Mouse (Mus musculus): Measurements from ENCODE around the gene Gm6169. TPM values are rescaled to one million over a fixed set of nuclear protein-coding genes. Genes with fewer than 3 reads are reported as not detected.
"Not testable (repeated sequence)": the region's sequence is repeated elsewhere in the genome, so short reads cannot be mapped to it uniquely, and the experiment has no call there.

Gene Gm6169
- polyA plus RNA-seq, 1 experiment from 2014 or later, result 1.9 TPM

GRCm38 (mm10) chr13:97068151-97068550 is 30.9 kb downstream of the Gm6169 start:
- no peak overlapping the region for H3K27ac ChIP-seq
- 0 out of 2 replicates have a peak, but pooled peaks cover 5% of the 10 kb centered on the region for H3K4me1 ChIP-seq (replicated peaks)
- no peaks in the 10 kb centered on the region for H3K36me3 ChIP-seq
- no peak overlapping the region for H3K9ac ChIP-seq
- ATAC-seq (replicated peaks; ENCODE audit: insufficient number of reproducible peaks, insufficient read depth, low FRiP score, low read depth), result no peak
- H3K27me3 ChIP-seq, result peaks cover 16% of the 10 kb centered on the region
- WGBS, result 61% methylated on average over 8 of the region's 8 CpGs
- no peak overlapping the region for H3K4me3 ChIP-seq
- no peaks in the 10 kb centered on the region for H3K9me3 ChIP-seq (replicated peaks)
- H3K4me2 ChIP-seq, result no peak overlapping the region

GRCm38 (mm10) chr13:97067691-97068090 is 31.3 kb downstream of the Gm6169 start:
- Histone ChIP-seq H3K9me3 (replicated peaks) (no peaks in the 10 kb centered on the region), H3K27ac (no peak overlapping the region), H3K4me2 (no peak overlapping the region), H3K9ac (no peak overlapping the region), H3K4me1 (replicated peaks) (0 out of 2 replicates have a peak, but pooled peaks cover 5% of the 10 kb centered on the region), H3K27me3 (peaks cover 16% of the 10 kb centered on the region), H3K36me3 (no peaks in the 10 kb centered on the region), H3K4me3 (no peak overlapping the region)
- WGBS, result 28% methylated on average over 6 of the region's 6 CpGs
- no peak for ATAC-seq (replicated peaks; ENCODE audit: insufficient number of reproducible peaks, insufficient read depth, low FRiP score, low read depth)

GRCm38 (mm10) chr13:97066649-97067550 is 32.1 kb downstream of the Gm6169 start, which contains the start of gene Fam169a:
Gene Fam169a, plus strand, starts transcription at chr13:97067286.
- Histone ChIP-seq H3K9me3 (replicated peaks) (no peaks in the 10 kb centered on the region), H3K9ac (no peak within 1 kb of the TSS), H3K36me3 (no peaks in the 10 kb centered on the region), H3K4me2 (no peak within 1 kb of the TSS), H3K4me1 (replicated peaks) (0 out of 2 replicates have a peak, but pooled peaks cover 5% of the 10 kb centered on the region), H3K27me3 (peaks cover 16% of the 10 kb centered on the region), H3K4me3 (no peak within 1 kb of the TSS), H3K27ac (no peak within 1 kb of the TSS)
- 62% methylated on average over 15 of the region's 15 CpGs for WGBS
- ATAC-seq (replicated peaks; ENCODE audit: insufficient number of reproducible peaks, insufficient read depth, low FRiP score, low read depth), result no peak

- 44% methylated on average over 18 of the region's 18 CpGs for WGBS
- not testable (repeated sequence) for H3K36me3 ChIP-seq; H3K9ac ChIP-seq; ATAC-seq (replicated peaks; ENCODE audit: insufficient number of reproducible peaks, insufficient read depth, low FRiP score, low read depth); H3K4me2 ChIP-seq; H3K9me3 ChIP-seq (replicated peaks); H3K27ac ChIP-seq; H3K4me3 ChIP-seq; H3K4me1 ChIP-seq (replicated peaks)
- peaks cover 12% of the 10 kb centered on the region for H3K27me3 ChIP-seq
Measured at GRCm38 (mm10) chr13:97064844-97065621, 34.0 kb downstream of the Gm6169 start.

- 37% methylated on average over 3 of the region's 3 CpGs for WGBS
- H3K9ac ChIP-seq, result no peak overlapping the region
- H3K27ac ChIP-seq, result no peak overlapping the region
- ATAC-seq (replicated peaks; ENCODE audit: insufficient number of reproducible peaks, insufficient read depth, low FRiP score, low read depth), result no peak
- no peak overlapping the region for H3K4me2 ChIP-seq
- H3K9me3 ChIP-seq (replicated peaks), result no peaks in the 10 kb centered on the region
- H3K4me1 ChIP-seq (replicated peaks), result no peaks in the 10 kb centered on the region
- no peaks in the 10 kb centered on the region for H3K36me3 ChIP-seq
- H3K4me3 ChIP-seq, result no peak overlapping the region
- peaks cover 7% of the 10 kb centered on the region; the same call in 1 of the 2 replicates for H3K27me3 ChIP-seq
Measured at GRCm38 (mm10) chr13:97064413-97064812, 34.6 kb downstream of the Gm6169 start.

- Histone ChIP-seq H3K27ac (no peak overlapping the region), H3K27me3 (peaks cover 7% of the 10 kb centered on the region; the same call in 1 of the 2 replicates), H3K36me3 (no peaks in the 10 kb centered on the region), H3K4me3 (no peak overlapping the region), H3K4me2 (no peak overlapping the region), H3K9me3 (replicated peaks) (no peaks in the 10 kb centered on the region), H3K9ac (no peak overlapping the region), H3K4me1 (replicated peaks) (no peaks in the 10 kb centered on the region)
- 71% methylated on average over 2 of the region's 2 CpGs for WGBS
- ATAC-seq (replicated peaks; ENCODE audit: insufficient number of reproducible peaks, insufficient read depth, low FRiP score, low read depth), result no peak
Measured at GRCm38 (mm10) chr13:97063431-97063830, 35.6 kb downstream of the Gm6169 start.

- no peak overlapping the region for H3K27ac ChIP-seq
- ATAC-seq (replicated peaks; ENCODE audit: insufficient number of reproducible peaks, insufficient read depth, low FRiP score, low read depth), result no peak
Measured at GRCm38 (mm10) chr13:97062151-97062550, 36.9 kb downstream of the Gm6169 start.

GRCm38 (mm10) chr13:97060331-97060730 is 38.7 kb downstream of the Gm6169 start:
- H3K9me3 ChIP-seq (replicated peaks), result no peaks in the 10 kb centered on the region
- H3K4me3 ChIP-seq, result no peak overlapping the region
- H3K4me2 ChIP-seq, result no peak overlapping the region
- no peaks in the 10 kb centered on the region for H3K27me3 ChIP-seq
- no peak overlapping the region for H3K27ac ChIP-seq
- no peak overlapping the region for H3K9ac ChIP-seq
- 50% methylated on average over 5 of the region's 8 CpGs for WGBS
- H3K36me3 ChIP-seq, result no peaks in the 10 kb centered on the region
- ATAC-seq (replicated peaks; ENCODE audit: insufficient number of reproducible peaks, insufficient read depth, low FRiP score, low read depth), result no peak
- no peaks in the 10 kb centered on the region for H3K4me1 ChIP-seq (replicated peaks)

More at GRCm38 (mm10) chr13:97062151-97062550, 36.9 kb downstream of the Gm6169 start:
- no peak overlapping the region for H3K4me3 ChIP-seq
- H3K9me3 ChIP-seq (replicated peaks), result no peaks in the 10 kb centered on the region
- H3K4me1 ChIP-seq (replicated peaks), result no peaks in the 10 kb centered on the region
- H3K27me3 ChIP-seq, result peaks cover 4% of the 10 kb centered on the region; the same call in 1 of the 2 replicates
- 91% methylated on average over 3 of the region's 3 CpGs for WGBS
- no peaks in the 10 kb centered on the region for H3K36me3 ChIP-seq
- no peak overlapping the region for H3K9ac ChIP-seq
- no peak overlapping the region for H3K4me2 ChIP-seq

- Histone ChIP-seq H3K4me3 (no peak overlapping the region), H3K36me3 (no peaks in the 10 kb centered on the region), H3K4me2 (no peak overlapping the region), H3K4me1 (replicated peaks) (no peaks in the 10 kb centered on the region), H3K9me3 (replicated peaks) (no peaks in the 10 kb centered on the region), H3K27me3 (no peaks in the 10 kb centered on the region), H3K27ac (no peak overlapping the region), H3K9ac (no peak overlapping the region)
- ATAC-seq (replicated peaks; ENCODE audit: insufficient number of reproducible peaks, insufficient read depth, low FRiP score, low read depth), result no peak
- 92% methylated on average over 6 of the region's 6 CpGs for WGBS
Measured at GRCm38 (mm10) chr13:97059746-97060145, 39.3 kb downstream of the Gm6169 start.

- no peak for ATAC-seq (replicated peaks; ENCODE audit: insufficient number of reproducible peaks, insufficient read depth, low FRiP score, low read depth)
- H3K4me1 ChIP-seq (replicated peaks), result 0 out of 2 replicates have a peak, but pooled peaks cover 4% of the 10 kb centered on the region
- H3K27me3 ChIP-seq, result no peaks in the 10 kb centered on the region
- H3K27ac ChIP-seq, result no peak overlapping the region
- H3K9me3 ChIP-seq (replicated peaks), result no peaks in the 10 kb centered on the region
- no peaks in the 10 kb centered on the region for H3K36me3 ChIP-seq
- no peak overlapping the region for H3K4me3 ChIP-seq
- H3K4me2 ChIP-seq, result no peak overlapping the region
- no peak overlapping the region for H3K9ac ChIP-seq
- WGBS, result 52% methylated on average over 4 of the region's 4 CpGs
Measured at GRCm38 (mm10) chr13:97057817-97058216, 41.2 kb downstream of the Gm6169 start.

GRCm38 (mm10) chr13:97053844-97054243 is 45.2 kb downstream of the Gm6169 start:
- no peak for ATAC-seq (replicated peaks; ENCODE audit: insufficient number of reproducible peaks, insufficient read depth, low FRiP score, low read depth)
- no peak overlapping the region for H3K4me2 ChIP-seq
- H3K9me3 ChIP-seq (replicated peaks), result no peaks in the 10 kb centered on the region
- no peak overlapping the region for H3K27ac ChIP-seq
- no peaks in the 10 kb centered on the region for H3K36me3 ChIP-seq
- WGBS, result 43% methylated on average over 8 of the region's 8 CpGs
- no peaks in the 10 kb centered on the region for H3K27me3 ChIP-seq
- H3K9ac ChIP-seq, result no peak overlapping the region
- H3K4me3 ChIP-seq, result no peak overlapping the region
- 0 out of 2 replicates have a peak, but pooled peaks cover 4% of the 10 kb centered on the region for H3K4me1 ChIP-seq (replicated peaks)
